Mouse (Mus musculus) embryonic fibroblast, embryonic 13.5 days (primary cell): ENCODE results near the gene Adamts1.

ENCODE experiments used
- CTCF ChIP-seq: IDR thresholded peaks from 2 replicates; pipeline ENCODE4 v1.5.1; 2011; ENCODE audit warnings: mild to moderate bottlenecking, control low read depth, low read length, moderate library complexity, borderline replicate concordance; ENCODE audit not compliant: insufficient read depth
- POLR2A ChIP-seq: IDR thresholded peaks from 2 replicates; pipeline ENCODE4 v1.6.1; 2011; ENCODE audit warnings: low read depth, mild to moderate bottlenecking, control low read depth, low read length, moderate library complexity

DNA sequence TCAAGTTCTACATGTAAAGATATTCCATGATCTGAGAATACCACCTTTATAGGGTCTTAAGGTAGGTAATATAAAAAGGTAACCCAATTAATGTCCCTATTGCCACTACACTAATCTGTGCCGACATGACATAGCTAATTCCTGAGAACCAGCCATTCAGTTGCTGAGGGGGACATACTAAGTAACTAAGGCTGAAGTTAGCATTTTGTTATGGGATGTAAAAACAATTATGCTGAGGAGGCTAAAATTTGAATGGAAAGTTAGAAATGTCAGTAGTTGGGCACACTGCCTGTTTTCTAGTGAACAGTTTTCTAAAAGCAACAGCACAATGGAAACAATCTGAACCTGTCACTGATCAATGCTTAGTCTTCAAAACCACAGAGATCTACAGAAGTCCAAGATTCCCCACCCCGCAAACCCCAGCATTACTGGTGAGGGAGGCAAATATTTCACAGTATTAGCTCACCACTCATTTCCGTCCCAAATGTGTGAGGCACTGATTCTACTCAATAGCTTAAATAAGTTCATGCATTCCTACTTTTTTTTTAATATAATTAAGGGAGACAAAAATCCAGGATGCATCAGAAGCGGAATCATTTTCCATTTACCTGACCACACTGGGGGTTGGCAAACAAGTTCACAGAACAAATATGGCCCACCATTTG lies 9.6 kb downstream of the Adamts1 start:
- TF ChIP-seq CTCF (no peak), POLR2A (no peak)
